Mouse (Mus musculus) kidney, embryonic 15.5 days (tissue): ENCODE measurements at regions not wholly inside any gene's neighbourhood (a gene's known extent, or its start where the extent isn't known, plus 50 kb on each side); places are given as distances from the start of the nearest gene placed in this dataset.
A peak's percentile ranks its signal among the peaks of the same experiment; 100 is the strongest.

Experiments used
- ATAC-seq: fragments of 200-750 bp; cut with Nextera tagmentation; replicated peaks from 2 replicates; pipeline ENCODE4 v1.8.0; 2017; ENCODE audit warnings: moderate TSS enrichment; ENCODE audit not compliant: low FRiP score
- H3K27ac ChIP-seq: fragments of 300-500 bp; sonication (generic); 2 replicates; pipeline ENCODE4 v1.5.1; 2015; ENCODE audit warnings: mild to moderate bottlenecking, inconsistent platforms
- H3K27me3 ChIP-seq: fragments of 300-500 bp; sonication (generic); 2 replicates; pipeline ENCODE4 v1.6.1; 2015; ENCODE audit warnings: inconsistent platforms
- H3K36me3 ChIP-seq: fragments of 300-500 bp; sonication (generic); 2 replicates; pipeline ENCODE4 v1.6.1; 2015; ENCODE audit warnings: inconsistent platforms
- H3K4me1 ChIP-seq: fragments of 300-500 bp; sonication (generic); 2 replicates; pipeline ENCODE4 v1.6.1; 2015; ENCODE audit warnings: inconsistent platforms
- H3K4me2 ChIP-seq: fragments of 300-500 bp; sonication (generic); 2 replicates; pipeline ENCODE4 v1.6.1; 2015; ENCODE audit warnings: moderate library complexity, mild to moderate bottlenecking, inconsistent platforms
- H3K4me3 ChIP-seq: fragments of 300-500 bp; sonication (generic); replicated peaks from 2 replicates; pipeline ENCODE4 v1.5.1; 2015; ENCODE audit warnings: mild to moderate bottlenecking, inconsistent platforms
- H3K9ac ChIP-seq: fragments of 300-500 bp; sonication (generic); 2 replicates; pipeline ENCODE4 v1.6.1; 2015; ENCODE audit warnings: mild to moderate bottlenecking, inconsistent platforms
- H3K9me3 ChIP-seq: fragments of 300-500 bp; sonication (generic); replicated peaks from 2 replicates; pipeline ENCODE4 v1.6.1; 2016; ENCODE audit warnings: inconsistent platforms
- WGBS: fragments of 180-500 bp; shearing (Covaris S2); methylation state at CpG from one replicate; pipeline ENCODE4 v1.1.7; 2015; ENCODE audit warnings: mixed read lengths; 5-methylcytosine and 5-hydroxymethylcytosine counted together

- no peaks in the 10 kb centered on the region for H3K27me3 ChIP-seq
- H3K4me3 ChIP-seq, result no peak overlapping the region
- no peaks in the 10 kb centered on the region for H3K9me3 ChIP-seq
- 83% methylated on average over 2 of the region's 2 CpGs for WGBS
- no peaks in the 10 kb centered on the region for H3K36me3 ChIP-seq
- peaks cover 15% of the 10 kb centered on the region; the same call in 1 of the 2 replicates for H3K4me1 ChIP-seq
- H3K27ac ChIP-seq, result no peak overlapping the region
- no peak overlapping the region for H3K9ac ChIP-seq
- ATAC-seq, result no peak
- no peak overlapping the region for H3K4me2 ChIP-seq
These were observed 106.4 kb downstream of the Vapb start for GRCm38 (mm10) chr2:173843671-173844070.

- Histone ChIP-seq H3K27ac (no peak overlapping the region), H3K36me3 (no peaks in the 10 kb centered on the region)
- no peak for ATAC-seq
These were observed 107.2 kb downstream of the Vapb start for GRCm38 (mm10) chr2:173844524-173844923.

GRCm38 (mm10) chr2:173845155-173846029 is 108.1 kb downstream of the Vapb start:
- no peak for ATAC-seq
- H3K4me2 ChIP-seq, result no peak overlapping the region
- WGBS, result 51% methylated on average over 14 of the region's 14 CpGs
- peaks cover 15% of the 10 kb centered on the region; the same call in 1 of the 2 replicates for H3K4me1 ChIP-seq
- no peak overlapping the region for H3K4me3 ChIP-seq
- H3K27me3 ChIP-seq, result no peaks in the 10 kb centered on the region
- no peak overlapping the region for H3K9ac ChIP-seq
- no peaks in the 10 kb centered on the region for H3K36me3 ChIP-seq
- no peak overlapping the region for H3K27ac ChIP-seq
- no peaks in the 10 kb centered on the region for H3K9me3 ChIP-seq

More at GRCm38 (mm10) chr2:173844524-173844923, 107.2 kb downstream of the Vapb start:
- no peaks in the 10 kb centered on the region for H3K27me3 ChIP-seq
- peaks cover 15% of the 10 kb centered on the region; the same call in 1 of the 2 replicates for H3K4me1 ChIP-seq
- no peak overlapping the region for H3K4me2 ChIP-seq
- H3K9me3 ChIP-seq, result no peaks in the 10 kb centered on the region
- no peak overlapping the region for H3K4me3 ChIP-seq
- WGBS, result 77% methylated on average over 3 of the region's 3 CpGs
- no peak overlapping the region for H3K9ac ChIP-seq

- Histone ChIP-seq H3K4me1 (peaks cover 24% of the 10 kb centered on the region), H3K27ac (peak overlapping the region; percentile 66), H3K4me2 (no peak overlapping the region), H3K27me3 (no peaks in the 10 kb centered on the region), H3K36me3 (no peaks in the 10 kb centered on the region), H3K9ac (no peak overlapping the region), H3K9me3 (no peaks in the 10 kb centered on the region), H3K4me3 (no peak overlapping the region)
- 55% methylated on average over 4 of the region's 4 CpGs for WGBS
- peak; percentile 38 for ATAC-seq
These were observed 113.7 kb downstream of the Vapb start for GRCm38 (mm10) chr2:173851054-173851453.

GRCm38 (mm10) chr2:173854172-173854723 is 116.9 kb downstream of the Vapb start:
- H3K36me3 ChIP-seq, result no peaks in the 10 kb centered on the region
- H3K9me3 ChIP-seq, result no peaks in the 10 kb centered on the region
- peaks cover 18% of the 10 kb centered on the region for H3K4me1 ChIP-seq
- no peak overlapping the region for H3K4me2 ChIP-seq
- no peak for ATAC-seq
- H3K27me3 ChIP-seq, result no peaks in the 10 kb centered on the region
- no peak overlapping the region for H3K4me3 ChIP-seq
- no peak overlapping the region for H3K27ac ChIP-seq
- H3K9ac ChIP-seq, result no peak overlapping the region
- 67% methylated on average over 13 of the region's 13 CpGs for WGBS

- no peaks in the 10 kb centered on the region for H3K9me3 ChIP-seq
- no peak overlapping the region for H3K4me3 ChIP-seq
- no peak overlapping the region for H3K9ac ChIP-seq
- H3K4me1 ChIP-seq, result peaks cover 18% of the 10 kb centered on the region
- no peak overlapping the region for H3K4me2 ChIP-seq
- no peak overlapping the region for H3K27ac ChIP-seq
- 37% methylated on average over 7 of the region's 7 CpGs for WGBS
- no peaks in the 10 kb centered on the region for H3K27me3 ChIP-seq
- H3K36me3 ChIP-seq, result no peaks in the 10 kb centered on the region
- no peak for ATAC-seq
These were observed 117.5 kb downstream of the Vapb start for GRCm38 (mm10) chr2:173854846-173855245.

- Histone ChIP-seq H3K36me3 (no peaks in the 10 kb centered on the region), H3K4me1 (peaks cover 18% of the 10 kb centered on the region), H3K9me3 (no peaks in the 10 kb centered on the region), H3K4me2 (no peak overlapping the region), H3K9ac (no peak overlapping the region), H3K27ac (no peak overlapping the region), H3K27me3 (no peaks in the 10 kb centered on the region), H3K4me3 (no peak overlapping the region)
- 55% methylated on average over 4 of the region's 4 CpGs for WGBS
- 0 out of 2 replicates have a peak, but pooled peaks have one; percentile 10 for ATAC-seq
These were observed 118.0 kb downstream of the Vapb start for GRCm38 (mm10) chr2:173855296-173855695.

- H3K36me3 ChIP-seq, result no peaks in the 10 kb centered on the region
- H3K27ac ChIP-seq, result no peak overlapping the region
- no peak overlapping the region for H3K4me2 ChIP-seq
- H3K4me1 ChIP-seq, result peaks cover 13% of the 10 kb centered on the region
- no peak overlapping the region for H3K9ac ChIP-seq
- H3K4me3 ChIP-seq, result no peak overlapping the region
- 82% methylated on average over 6 of the region's 6 CpGs for WGBS
- no peak for ATAC-seq
- no peaks in the 10 kb centered on the region for H3K27me3 ChIP-seq
- H3K9me3 ChIP-seq, result no peaks in the 10 kb centered on the region
These were observed 119.7 kb downstream of the Vapb start for GRCm38 (mm10) chr2:173857006-173857405.

- no peak overlapping the region for H3K4me3 ChIP-seq
- no peak for ATAC-seq
- no peak overlapping the region for H3K4me2 ChIP-seq
- no peak overlapping the region for H3K9ac ChIP-seq
- no peaks in the 10 kb centered on the region for H3K27me3 ChIP-seq
- no peak overlapping the region for H3K27ac ChIP-seq
- 85% methylated on average over 3 of the region's 3 CpGs for WGBS
- no peaks in the 10 kb centered on the region for H3K36me3 ChIP-seq
- no peaks in the 10 kb centered on the region for H3K4me1 ChIP-seq
- no peaks in the 10 kb centered on the region for H3K9me3 ChIP-seq
These were observed 135.7 kb downstream of the Vapb start for GRCm38 (mm10) chr2:173873048-173873447.
